24 mouse cellular contexts compared by ENCODE assay signal in genomic region chr3:136379741-136380398, GRCm38 (mm10). TPM values are rescaled to one million over a fixed set of nuclear protein-coding genes. Genes with fewer than 3 reads are reported as not detected.
DNase-seq lines count a peak whose midpoint lies in the region; TF ChIP-seq lines count a peak whose summit lies in the region.
"Had no signal": no experiment of that assay in that cellular context is flagged by ENCODE, and none has a peak within 500 bp of the region (broad histone marks: within the 10 kb centered on the region; RNA-seq: fewer than 3 reads in every experiment).

No protein-coding gene starts in this region.

- H3K4me1 ChIP-seq in embryonic facial prominence, embryonic 10.5 days, result no peaks in the 10 kb centered on the region
- H3K4me1 ChIP-seq: embryonic facial prominence, embryonic 12.5 days; hindbrain, embryonic 12.5 days; limb, embryonic 15.5 days; megakaryocyte, embryonic 14.5 days had no signal

- H3K27me3 ChIP-seq in embryonic facial prominence, embryonic 10.5 days (replicated peaks; ENCODE audit: low read depth, poor library complexity, severe bottlenecking), result no peaks in the 10 kb centered on the region
- H3K27me3 ChIP-seq: embryonic facial prominence, embryonic 12.5 days; heart, embryonic 13.5 days; hindbrain, embryonic 12.5 days; limb, embryonic 15.5 days; megakaryocyte, embryonic 14.5 days; midbrain, embryonic 13.5 days; Patski had no signal

- no peaks in the 10 kb centered on the region for H3K36me3 ChIP-seq in embryonic facial prominence, embryonic 10.5 days (replicated peaks)
- H3K36me3 ChIP-seq: embryonic facial prominence, embryonic 12.5 days; heart, embryonic 13.5 days; hindbrain, embryonic 12.5 days; limb, embryonic 15.5 days; midbrain, embryonic 13.5 days had no signal

- peak overlapping the region; percentile 36; the same call in 1 of the 2 replicates for H3K27ac ChIP-seq in layer of hippocampus, adult 2 months
- no peak overlapping the region for H3K27ac ChIP-seq in embryonic facial prominence, embryonic 10.5 days (replicated peaks)
- H3K27ac ChIP-seq: embryonic facial prominence, embryonic 12.5 days; heart, embryonic 13.5 days; hindbrain, embryonic 12.5 days; limb, embryonic 15.5 days; liver, embryonic 14.5 days; midbrain, embryonic 13.5 days; stomach, postnatal 0 days had no signal

- no peak for TF ChIP-seq CTCF in layer of hippocampus, adult 2 months (conservative IDR thresholded peaks at IDR 0.05)

- no peaks in the 10 kb centered on the region for H3K9me3 ChIP-seq in embryonic facial prominence, embryonic 10.5 days
- H3K9me3 ChIP-seq: embryonic facial prominence, embryonic 12.5 days; heart, embryonic 13.5 days; hindbrain, embryonic 12.5 days; limb, embryonic 15.5 days; megakaryocyte, embryonic 14.5 days; midbrain, embryonic 13.5 days had no signal

- DNase-seq in layer of hippocampus, adult 2 months (ENCODE audit: low spot score in 2 of 2), result no peak
- no peak for DNase-seq in layer of hippocampus, adult 9-10 months (ENCODE audit: low spot score)
- peak; percentile 71 for DNase-seq in right cerebral cortex, adult 18-20 months
- DNase-seq in right cerebral cortex, postnatal 4 days, result no peak
- DNase-seq in frontal cortex, adult 2 months (ENCODE audit: extremely low spot score in 1 of 2, low spot score in 1 of 2), result peak; percentile 64 to 72
- no peak for DNase-seq in lung, postnatal 4 days
- no peak for DNase-seq in embryonic facial prominence, embryonic 10.5 days (ENCODE audit: low spot score)
- DNase-seq: adrenal gland, postnatal 36 days; cerebellum, adult 11 months; cerebellum, adult 9-11 months; forebrain, postnatal 0 days; gastrocnemius, postnatal 10 days; heart, adult 18-20 months; kidney, adult 11 months; kidney, postnatal 4 days had no signal

- 89% methylated on average over 6 of the region's 6 CpGs for WGBS in embryonic facial prominence, embryonic 10.5 days

- H3K4me3 ChIP-seq in layer of hippocampus, adult 2 months, result no peak overlapping the region
- H3K4me3 ChIP-seq in embryonic facial prominence, embryonic 10.5 days, result no peak overlapping the region
- H3K4me3 ChIP-seq: embryonic facial prominence, embryonic 12.5 days; heart, embryonic 13.5 days; hindbrain, embryonic 12.5 days; limb, embryonic 15.5 days; megakaryocyte, embryonic 14.5 days; midbrain, embryonic 13.5 days had no signal

RNA-seq across cellular contexts. Expression of gene Bank1, which starts 54.0 kb away (rescaled TPM):
- total RNA-seq in layer of hippocampus, adult 2 months (2021), result 1 to 10 TPM in 1 of 2 experiments, under 1 TPM in 1; 0.92 to 1.6 TPM
- 1.2 and 1.3 TPM in 2 replicates for polyA plus RNA-seq in frontal cortex, adult 2 months (2012; rRNA removed)
- polyA plus RNA-seq in embryonic facial prominence, embryonic 10.5 days (2016; fragmentation: Nextera tagmentation; extraction: Ambion mirVana), result 0.05 and 0.31 TPM in 2 replicates

Comparison
In these comparisons a context has a peak if more than half of its experiments do, and no peak if none do; other contexts are left out.
1. DNase-seq: peak in right cerebral cortex, adult 18-20 months (single experiment) and frontal cortex, adult 2 months (2 of 2); none in layer of hippocampus, adult 2 months (0 of 2), layer of hippocampus, adult 9-10 months (single experiment), right cerebral cortex, postnatal 4 days (single experiment), lung, postnatal 4 days (0 of 2) and embryonic facial prominence, embryonic 10.5 days (single experiment).